Mouse (Mus musculus) retina, adult 2 months (tissue): ENCODE results near the gene Fam71e1.

ENCODE experiments used
- DNase-seq: peaks from one replicate; pipeline ENCODE4 v3.0.0-alpha.2; 2012; ENCODE audit warnings: low read depth, low spot score

Fam71e1 gene

GRCm38 (mm10) chr7:44470696-44471612, 25.4 kb upstream of the Fam71e1 start:
- DNase-seq: no peak

- no peak for DNase-seq
Measured at GRCm38 (mm10) chr7:44471880-44472557, 24.4 kb upstream of the Fam71e1 start.

GRCm38 (mm10) chr7:44472558-44472885, 23.9 kb upstream of the Fam71e1 start:
- no peak for DNase-seq

GRCm38 (mm10) chr7:44472961-44473646, 23.3 kb upstream of the Fam71e1 start:
- no peak for DNase-seq

- DNase-seq: no peak
Measured at GRCm38 (mm10) chr7:44474419-44474818, 22.0 kb upstream of the Fam71e1 start.

GRCm38 (mm10) chr7:44475046-44475614, 21.3 kb upstream of the Fam71e1 start:
- no peak for DNase-seq

GRCm38 (mm10) chr7:44482836-44483435, 13.4 kb upstream of the Fam71e1 start:
- no peak for DNase-seq

- DNase-seq: no peak
Measured at GRCm38 (mm10) chr7:44484109-44484508, 12.3 kb upstream of the Fam71e1 start.

GRCm38 (mm10) chr7:44484841-44485571, 11.4 kb upstream of the Fam71e1 start:
- peak; percentile 61 for DNase-seq

GRCm38 (mm10) chr7:44485572-44486195, 10.7 kb upstream of the Fam71e1 start:
- no peak for DNase-seq

GRCm38 (mm10) chr7:44486927-44487575, 9.3 kb upstream of the Fam71e1 start:
- no peak for DNase-seq

GRCm38 (mm10) chr7:44487936-44488335, 8.4 kb upstream of the Fam71e1 start:
- DNase-seq: no peak

GRCm38 (mm10) chr7:44488545-44488944, 7.8 kb upstream of the Fam71e1 start:
- DNase-seq: no peak

GRCm38 (mm10) chr7:44490281-44490680, 6.1 kb upstream of the Fam71e1 start:
- DNase-seq: no peak

- DNase-seq: no peak
Measured at GRCm38 (mm10) chr7:44491391-44491790, 5.0 kb upstream of the Fam71e1 start.

- no peak for DNase-seq
Measured at GRCm38 (mm10) chr7:44492166-44492826, 4.1 kb upstream of the Fam71e1 start.

GRCm38 (mm10) chr7:44494681-44495080, 1.7 kb upstream of the Fam71e1 start:
- no peak for DNase-seq

GRCm38 (mm10) chr7:44495086-44495485, 1.3 kb upstream of the Fam71e1 start:
- DNase-seq: no peak

GRCm38 (mm10) chr7:44496771-44497109, 359 bp downstream of the Fam71e1 start:
- DNase-seq: no peak
